Mouse (Mus musculus) G1E (cell line): ENCODE data around the gene Cxcl13. TPM values are rescaled to one million over a fixed set of nuclear protein-coding genes. Genes with fewer than 3 reads are reported as not detected.

Experiments
- ATAC-seq: 2 replicates; pipeline ENCODE4 v1.8.0; 2016; ENCODE audit warnings: mild to moderate bottlenecking; ENCODE audit not compliant: insufficient number of reproducible peaks, poor library complexity, low FRiP score, severe bottlenecking; ENCODE audit errors: extremely low read depth
- DNase-seq: peaks from one replicate; pipeline ENCODE4 v3.0.0; 2012; ENCODE audit warnings: low spot score
- H3K27me3 ChIP-seq: 2 replicates; pipeline ENCODE4 v1.6.1; 2012; ENCODE audit warnings: mild to moderate bottlenecking, low read length, inconsistent platforms; ENCODE audit not compliant: insufficient read depth
- H3K36me3 ChIP-seq: replicated peaks from 2 replicates; pipeline ENCODE3; 2012; ENCODE audit warnings: mild to moderate bottlenecking, inconsistent platforms
- H3K4me1 ChIP-seq: 2 replicates; pipeline ENCODE4 v1.6.1; 2012; ENCODE audit warnings: low read depth, low read length, inconsistent platforms, mixed read lengths; ENCODE audit not compliant: insufficient read depth
- H3K4me3 ChIP-seq: 2 replicates; pipeline ENCODE4 v1.5.1; 2012; ENCODE audit warnings: low read depth, mild to moderate bottlenecking, inconsistent platforms, low read length, moderate library complexity, mixed read lengths
- H3K9me3 ChIP-seq: replicated peaks from 2 replicates; pipeline ENCODE4 v1.6.1; 2012; ENCODE audit warnings: inconsistent platforms
- CTCF ChIP-seq: IDR thresholded peaks from 2 replicates; pipeline ENCODE4 v1.5.1; 2012; ENCODE audit warnings: low read depth, low read length, inconsistent platforms, mixed read lengths
- GATA1 ChIP-seq: IDR thresholded peaks from 2 replicates; pipeline ENCODE4 v1.6.1; 2012; ENCODE audit warnings: borderline replicate concordance, low read length, inconsistent platforms, mixed read lengths
- GATA2 ChIP-seq: IDR thresholded peaks from 2 replicates; pipeline ENCODE4 v1.6.1; 2012; ENCODE audit warnings: low read depth, low read length, inconsistent platforms, borderline replicate concordance
- POLR2AphosphoS5 ChIP-seq: IDR thresholded peaks from 2 replicates; pipeline ENCODE4 v1.6.1; 2012; ENCODE audit warnings: low read depth, low read length, inconsistent platforms; ENCODE audit not compliant: insufficient replicate concordance
- TAL1 ChIP-seq: conservative IDR thresholded peaks from 2 replicates; pipeline ENCODE4 v1.6.1; 2012; ENCODE audit warnings: low read depth, low read length, inconsistent platforms, mixed read lengths
- polyA plus RNA-seq: library from polyadenylated mRNA; stranded (reverse); fragments of >175 nt; gene quantifications from 2 replicates; pipeline ENCODE4 v1.2.3, GENCODE M21; 2012
- total RNA-seq, 2 experiments: library from RNA; stranded (forward) in 1 of 2; stranded (reverse) in 1 of 2; fragments of 200-1000 nt in 1 of 2; fragments of >200 nt in 1 of 2; fragmentation: Nextera tagmentation in 1 of 2; gene quantifications; 2 replicates each; pipeline ENCODE4 v1.2.3; 2014 to 2017

Gene Cxcl13
- total and polyA plus RNA-seq, 3 experiments: not detected

GRCm38 (mm10) chr5:95936068-95936467 is 20.7 kb upstream of the Cxcl13 start:
- TF ChIP-seq POLR2AphosphoS5 (no peak), TAL1 (no peak), GATA1 (no peak), CTCF (no peak), GATA2 (no peak)
- no peaks in the 10 kb centered on the region for H3K36me3 ChIP-seq
- DNase-seq (no peak), ATAC-seq (no peak)
- H3K9me3 ChIP-seq: no peaks in the 10 kb centered on the region
- H3K27me3 ChIP-seq: no peaks in the 10 kb centered on the region
- no peak overlapping the region for H3K4me3 ChIP-seq
- no peaks in the 10 kb centered on the region for H3K4me1 ChIP-seq

- ATAC-seq (no peak), DNase-seq (no peak)
- Histone ChIP-seq H3K4me1 (no peaks in the 10 kb centered on the region), H3K4me3 (no peak overlapping the region), H3K27me3 (no peaks in the 10 kb centered on the region), H3K36me3 (no peaks in the 10 kb centered on the region), H3K9me3 (no peaks in the 10 kb centered on the region)
- TF ChIP-seq TAL1 (no peak), GATA2 (no peak), POLR2AphosphoS5 (no peak), CTCF (no peak), GATA1 (no peak)
Observed at GRCm38 (mm10) chr5:95937129-95937528, 19.6 kb upstream of the Cxcl13 start.

DNA sequence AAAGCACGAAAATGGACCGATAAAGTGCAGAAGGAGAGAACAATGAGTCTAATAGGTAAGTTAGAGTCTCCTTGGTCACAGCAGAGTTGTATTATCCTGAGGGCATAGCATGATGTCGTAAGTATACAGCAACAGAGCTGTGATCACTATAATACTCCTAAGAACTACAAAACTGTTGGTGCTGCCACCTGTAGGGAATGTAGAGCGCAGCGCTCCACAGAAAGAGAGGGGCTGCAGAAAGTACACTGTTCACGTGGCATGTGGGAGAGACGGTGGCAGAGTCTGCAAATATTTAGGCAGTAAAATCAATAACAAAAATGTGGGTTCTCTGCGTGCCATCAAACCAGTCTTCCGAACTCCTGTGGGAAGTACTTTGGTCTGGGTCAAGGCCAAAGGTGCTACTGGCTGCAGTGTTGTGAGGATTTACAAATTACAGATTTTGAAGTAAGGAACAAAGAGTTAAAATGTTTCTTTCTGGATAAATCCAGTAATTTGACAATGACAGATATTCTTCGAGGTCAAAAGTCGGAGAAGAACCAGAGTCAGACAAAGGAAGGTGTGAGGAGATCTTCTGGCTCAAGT is 18.6 kb upstream of the Cxcl13 start:
- TF ChIP-seq CTCF (no peak), POLR2AphosphoS5 (no peak), GATA2 (no peak), TAL1 (no peak), GATA1 (no peak)
- Histone ChIP-seq H3K36me3 (no peaks in the 10 kb centered on the region), H3K27me3 (no peaks in the 10 kb centered on the region), H3K4me3 (no peak overlapping the region), H3K9me3 (no peaks in the 10 kb centered on the region), H3K4me1 (no peaks in the 10 kb centered on the region)
- DNase-seq: no peak
- ATAC-seq: no peak

DNA sequence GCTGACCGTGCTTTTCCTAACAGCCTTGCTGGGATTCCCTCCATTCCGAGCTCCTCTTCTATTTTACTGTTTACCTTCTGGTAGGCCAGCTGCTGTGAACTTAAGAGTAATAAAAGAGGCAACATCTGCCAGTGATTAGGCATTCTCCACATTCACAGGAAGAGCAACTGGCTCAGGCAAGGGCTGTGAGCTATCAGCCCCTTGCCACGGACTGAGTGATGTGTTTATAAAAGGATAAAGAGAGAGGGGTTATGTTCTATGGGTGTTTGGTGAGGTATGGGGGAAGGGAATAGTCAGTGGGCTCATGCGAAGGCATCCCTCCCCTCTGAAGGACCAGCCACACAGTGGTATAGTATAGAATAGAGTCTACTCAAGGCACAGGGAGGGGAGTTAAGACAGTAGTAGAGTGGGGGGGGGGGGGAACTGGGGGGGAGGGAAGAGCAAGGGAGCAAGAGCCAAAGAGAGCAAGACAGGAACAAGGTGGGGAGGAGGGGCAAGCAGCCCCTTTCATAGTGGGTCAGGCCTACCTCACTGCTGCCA is 16.0 kb upstream of the Cxcl13 start:
- no peaks in the 10 kb centered on the region for H3K4me1 ChIP-seq
- no peak overlapping the region for H3K4me3 ChIP-seq
- ATAC-seq: no peak
- no peaks in the 10 kb centered on the region for H3K27me3 ChIP-seq
- H3K9me3 ChIP-seq: no peaks in the 10 kb centered on the region
- TF ChIP-seq GATA2 (no peak), POLR2AphosphoS5 (no peak), CTCF (no peak), GATA1 (no peak), TAL1 (no peak)
- DNase-seq: no peak
- no peaks in the 10 kb centered on the region for H3K36me3 ChIP-seq

DNA sequence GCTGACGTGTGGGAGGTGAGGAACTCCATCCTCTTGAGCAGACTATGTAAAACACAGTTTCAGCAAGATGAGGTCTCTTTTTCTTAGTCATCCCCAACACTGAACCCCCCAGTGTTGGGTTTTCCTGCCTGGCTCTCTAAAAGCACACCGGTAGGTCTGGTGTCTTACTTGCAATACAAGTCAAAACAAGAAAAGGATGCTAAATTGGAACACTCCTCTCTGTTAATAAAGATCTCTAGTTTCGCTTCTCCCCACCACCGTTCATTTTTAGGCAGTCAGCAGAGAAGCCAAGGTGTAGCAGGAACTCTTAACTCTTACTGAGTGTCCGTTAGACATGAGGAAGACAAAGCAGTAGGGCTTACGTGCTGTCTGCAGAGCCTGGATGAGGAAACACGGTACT is 15.2 kb upstream of the Cxcl13 start:
- TF ChIP-seq TAL1 (no peak), CTCF (no peak), GATA2 (no peak), GATA1 (no peak), POLR2AphosphoS5 (no peak)
- no peaks in the 10 kb centered on the region for H3K4me1 ChIP-seq
- no peak for DNase-seq
- H3K27me3 ChIP-seq: no peaks in the 10 kb centered on the region
- ATAC-seq: no peak
- no peaks in the 10 kb centered on the region for H3K36me3 ChIP-seq
- no peaks in the 10 kb centered on the region for H3K9me3 ChIP-seq
- no peak overlapping the region for H3K4me3 ChIP-seq

DNA sequence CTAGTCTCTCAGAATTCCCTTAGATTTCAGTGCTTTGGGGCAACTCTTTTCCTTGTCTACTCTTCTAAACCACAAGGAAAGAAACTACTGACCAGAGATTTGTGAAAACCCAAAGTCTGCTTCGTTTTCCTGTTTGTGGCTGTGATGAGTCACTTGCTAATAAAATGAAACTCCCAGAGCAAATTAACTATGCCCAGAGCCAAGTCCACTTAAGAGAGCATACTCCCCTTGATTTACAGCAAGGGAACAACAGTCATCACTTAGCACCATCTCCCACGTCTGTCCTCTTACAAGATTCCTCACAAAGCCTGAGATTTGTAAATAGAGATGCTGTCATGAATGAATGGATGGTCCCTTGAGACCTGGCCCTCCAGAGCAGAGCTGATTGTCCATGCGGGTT is 11.6 kb upstream of the Cxcl13 start:
- no peaks in the 10 kb centered on the region for H3K36me3 ChIP-seq
- TF ChIP-seq POLR2AphosphoS5: no peak
- H3K4me3 ChIP-seq: no peak overlapping the region
- ATAC-seq (no peak), DNase-seq (no peak)
- no peaks in the 10 kb centered on the region for H3K4me1 ChIP-seq
- H3K27me3 ChIP-seq: no peaks in the 10 kb centered on the region
- H3K9me3 ChIP-seq: no peaks in the 10 kb centered on the region
